Mouse (Mus musculus): ENCODE data around the gene Lrrc17.

- TF ChIP-seq POLR2A (IDR thresholded peaks at IDR 0.05; ENCODE audit: control insufficient read depth, low read depth, low read length) (no peak), CTCF (IDR thresholded peaks at IDR 0.05; ENCODE audit: control insufficient read depth, insufficient read depth, insufficient replicate concordance, low read depth, low read length) (no peak)
Measured at GRCm38 (mm10) chr5:21599961-21600360, 56.6 kb downstream of the Lrrc17 start.
